ENCODE assay signal across 8 mouse cellular contexts in the genomic region with DNA sequence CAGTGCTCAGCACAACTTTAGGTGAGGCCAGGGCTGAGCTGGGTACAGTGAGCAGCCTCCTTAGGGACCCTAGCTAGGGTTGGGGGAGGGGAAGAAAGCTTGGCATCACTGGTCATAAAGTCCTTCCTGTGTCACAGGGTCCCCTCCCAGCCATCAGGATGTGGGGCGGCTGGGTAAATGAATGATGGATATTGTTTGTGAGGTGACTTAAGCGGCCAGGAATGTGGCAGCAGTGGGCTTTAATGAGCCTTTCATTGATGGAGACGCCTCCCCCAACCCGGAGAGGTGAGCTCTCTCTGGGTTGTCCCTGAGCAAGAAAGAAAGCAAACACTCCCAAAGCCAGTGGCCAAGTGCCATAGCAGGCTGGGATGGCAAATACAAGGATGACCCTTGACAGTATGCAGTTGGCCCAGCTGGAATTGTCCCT. TPM values are rescaled to one million over a fixed set of nuclear protein-coding genes. Genes with fewer than 3 reads are reported as not detected.
DNase-seq lines count a peak whose midpoint lies in the region; ATAC-seq and TF ChIP-seq lines count a peak whose summit lies in the region.

No protein-coding gene starts in this region.

- H3K4me3 ChIP-seq in forebrain, embryonic 12.5 days (replicated peaks) = no peak overlapping the region
- no peak overlapping the region for H3K4me3 ChIP-seq in intestine, embryonic 16.5 days (ENCODE audit: low read length)
- H3K4me3 ChIP-seq in lung, postnatal 0 days (ENCODE audit: low read depth, low read length) = no peak overlapping the region

- DNase-seq in adrenal gland, postnatal 14 days = peak; percentile 21
- DNase-seq in adrenal gland, adult 2 months = no peak
- DNase-seq in lung, postnatal 0 days (ENCODE audit: low spot score) = peak; percentile 74
- DNase-seq in yolk sac, embryonic 10.5 days (ENCODE audit: low spot score) = peak; percentile 61
- DNase-seq in spleen, postnatal 36 days (ENCODE audit: low spot score in 2 of 2) = no peak
- no peak for DNase-seq in adrenal gland, adult 8-10 months

- peaks cover 1% of the 10 kb centered on the region for H3K36me3 ChIP-seq in forebrain, embryonic 12.5 days (replicated peaks)
- peaks cover 4% of the 10 kb centered on the region; the same call in 1 of the 2 replicates for H3K36me3 ChIP-seq in intestine, embryonic 16.5 days (ENCODE audit: control insufficient read depth, insufficient read depth, low read length)
- H3K36me3 ChIP-seq in lung, postnatal 0 days (ENCODE audit: insufficient read depth, low read length) = no peaks in the 10 kb centered on the region

- H3K27ac ChIP-seq in forebrain, embryonic 12.5 days = peak overlapping the region; percentile 65
- peak overlapping the region; percentile 91 for H3K27ac ChIP-seq in intestine, embryonic 16.5 days (ENCODE audit: low read length)
- peak overlapping the region; percentile 81 for H3K27ac ChIP-seq in lung, postnatal 0 days (ENCODE audit: low read length)

- peaks cover 60% of the 10 kb centered on the region for H3K4me1 ChIP-seq in forebrain, embryonic 12.5 days
- H3K4me1 ChIP-seq in intestine, embryonic 16.5 days (ENCODE audit: control insufficient read depth, insufficient read depth, low read length) = peaks cover 78% of the 10 kb centered on the region
- H3K4me1 ChIP-seq in lung, postnatal 0 days (ENCODE audit: insufficient read depth, low read depth, low read length) = peaks cover 53% of the 10 kb centered on the region

- ATAC-seq in forebrain, embryonic 12.5 days (ENCODE audit: low FRiP score) = 0 out of 2 replicates have a peak, but pooled peaks have one; percentile 27
- no peak for ATAC-seq in intestine, embryonic 16.5 days
- peak; percentile 55 for ATAC-seq in lung, postnatal 0 days

- peak; percentile 84 for TF ChIP-seq EP300 in lung, postnatal 0 days (IDR thresholded peaks at IDR 0.05)

- H3K9me3 ChIP-seq in forebrain, embryonic 12.5 days = no peaks in the 10 kb centered on the region
- no peaks in the 10 kb centered on the region for H3K9me3 ChIP-seq in intestine, embryonic 16.5 days (ENCODE audit: control insufficient read depth, low read length)
- no peaks in the 10 kb centered on the region for H3K9me3 ChIP-seq in lung, postnatal 0 days (ENCODE audit: low read length)

- H3K9ac ChIP-seq in forebrain, embryonic 12.5 days = peak overlapping the region; percentile 36
- H3K9ac ChIP-seq in intestine, embryonic 16.5 days (ENCODE audit: low read depth, low read length) = peak overlapping the region; percentile 60
- no peak overlapping the region for H3K9ac ChIP-seq in lung, postnatal 0 days (replicated peaks; ENCODE audit: low read depth)

- WGBS in forebrain, embryonic 12.5 days = 5% methylated on average over 4 of the region's 4 CpGs
- WGBS in intestine, embryonic 16.5 days = 16% methylated on average over 4 of the region's 4 CpGs
- WGBS in lung, postnatal 0 days = 29% methylated on average over 4 of the region's 4 CpGs

- TF ChIP-seq CTCF in lung, postnatal 0 days (IDR thresholded peaks at IDR 0.05) = no peak

- no peaks in the 10 kb centered on the region for H3K27me3 ChIP-seq in forebrain, embryonic 12.5 days
- H3K27me3 ChIP-seq in intestine, embryonic 16.5 days (replicated peaks; ENCODE audit: control insufficient read depth, insufficient read depth, low read length) = no peaks in the 10 kb centered on the region
- H3K27me3 ChIP-seq in lung, postnatal 0 days (replicated peaks; ENCODE audit: insufficient read depth, low read length) = no peaks in the 10 kb centered on the region

- peak overlapping the region; percentile 15; the same call in 1 of the 2 replicates for H3K4me2 ChIP-seq in forebrain, embryonic 12.5 days
- peak overlapping the region; percentile 22; the same call in 1 of the 2 replicates for H3K4me2 ChIP-seq in intestine, embryonic 16.5 days (ENCODE audit: low read depth, low read length)
- no peak overlapping the region for H3K4me2 ChIP-seq in lung, postnatal 0 days (replicated peaks; ENCODE audit: low read depth, low read length)

RNA-seq across cellular contexts. Expression of a gene that starts 38.3 kb away (rescaled TPM):
- 271 and 282 TPM in 2 replicates for total RNA-seq in adrenal gland, postnatal 14 days (2021)
- 100 to 1,000 TPM; 247 to 264 TPM for total RNA-seq in adrenal gland, adult 2 months (2021)
- polyA plus RNA-seq in adrenal gland, adult 2 months (2012; rRNA removed) = 301 and 316 TPM in 2 replicates
- 159 and 171 TPM in 2 replicates for polyA plus RNA-seq in forebrain, embryonic 12.5 days (2016; fragmentation: Nextera tagmentation; extraction: Ambion mirVana)
- polyA plus RNA-seq in intestine, embryonic 16.5 days (2015; fragmentation: Nextera tagmentation; extraction: Ambion mirVana) = 402 and 447 TPM in 2 replicates
- polyA plus RNA-seq in lung, postnatal 0 days (2015; fragmentation: Nextera tagmentation; extraction: Ambion mirVana) = 202 and 218 TPM in 2 replicates
- total RNA-seq in adrenal gland, adult 8-10 months (2022) = 100 to 1,000 TPM; 184 to 285 (median 233) TPM

RNA-seq across cellular contexts. Expression of a gene that starts 42.7 kb away (rescaled TPM):
- total RNA-seq in adrenal gland, postnatal 14 days (2021) = 0.19 and 0.60 TPM in 2 replicates
- total RNA-seq in adrenal gland, adult 2 months (2021) = under 1 TPM in 1 of 2 experiments, not detected in 1; 0.14 TPM
- polyA plus RNA-seq in adrenal gland, adult 2 months (2012; rRNA removed) = 0.48 and 0.80 TPM in 2 replicates
- 0.24 and 0.57 TPM in 2 replicates for polyA plus RNA-seq in forebrain, embryonic 12.5 days (2016; fragmentation: Nextera tagmentation; extraction: Ambion mirVana)
- 0.29 and 0.39 TPM in 2 replicates for polyA plus RNA-seq in intestine, embryonic 16.5 days (2015; fragmentation: Nextera tagmentation; extraction: Ambion mirVana)
- polyA plus RNA-seq in lung, postnatal 0 days (2015; fragmentation: Nextera tagmentation; extraction: Ambion mirVana) = 0.27 and 0.33 TPM in 2 replicates
- under 1 TPM in 3 of 4 experiments, not detected in 1; 0.12 to 0.16 (median 0.15) TPM for total RNA-seq in adrenal gland, adult 8-10 months (2022)

RNA-seq across cellular contexts. Expression of a gene that starts 57.8 kb away (rescaled TPM):
- 233 and 240 TPM in 2 replicates for total RNA-seq in adrenal gland, postnatal 14 days (2021)
- total RNA-seq in adrenal gland, adult 2 months (2021) = 100 to 1,000 TPM; 259 to 280 TPM
- 118 and 138 TPM in 2 replicates for polyA plus RNA-seq in adrenal gland, adult 2 months (2012; rRNA removed)
- 314 and 342 TPM in 2 replicates for polyA plus RNA-seq in forebrain, embryonic 12.5 days (2016; fragmentation: Nextera tagmentation; extraction: Ambion mirVana)
- 355 and 362 TPM in 2 replicates for polyA plus RNA-seq in intestine, embryonic 16.5 days (2015; fragmentation: Nextera tagmentation; extraction: Ambion mirVana)
- 287 and 294 TPM in 2 replicates for polyA plus RNA-seq in lung, postnatal 0 days (2015; fragmentation: Nextera tagmentation; extraction: Ambion mirVana)
- total RNA-seq in adrenal gland, adult 8-10 months (2022) = 100 to 1,000 TPM; 232 to 255 (median 240) TPM

RNA-seq across cellular contexts. Expression of a gene that starts 58.0 kb away (rescaled TPM):
- total RNA-seq in adrenal gland, postnatal 14 days (2021) = 1.8 and 7.9 TPM in 2 replicates
- 1 to 10 TPM in 1 of 2 experiments, under 1 TPM in 1; 0.37 to 1.3 TPM for total RNA-seq in adrenal gland, adult 2 months (2021)
- 2.2 TPM in 2 replicates for polyA plus RNA-seq in adrenal gland, adult 2 months (2012; rRNA removed)
- polyA plus RNA-seq in forebrain, embryonic 12.5 days (2016; fragmentation: Nextera tagmentation; extraction: Ambion mirVana) = 5.0 and 5.7 TPM in 2 replicates
- polyA plus RNA-seq in intestine, embryonic 16.5 days (2015; fragmentation: Nextera tagmentation; extraction: Ambion mirVana) = 6.9 and 7.3 TPM in 2 replicates
- 2.0 and 3.5 TPM in 2 replicates for polyA plus RNA-seq in lung, postnatal 0 days (2015; fragmentation: Nextera tagmentation; extraction: Ambion mirVana)
- total RNA-seq in adrenal gland, adult 8-10 months (2022) = 1 to 10 TPM; 1.4 to 3.9 (median 1.8) TPM

Comparison
In these comparisons a context has a peak if more than half of its experiments do, and no peak if none do; other contexts are left out.
1. DNase-seq: peak in adrenal gland, postnatal 14 days (single experiment), lung, postnatal 0 days (single experiment) and yolk sac, embryonic 10.5 days (single experiment); none in adrenal gland, adult 2 months (single experiment), spleen, postnatal 36 days (0 of 2) and adrenal gland, adult 8-10 months (single experiment).
2. Peak in every context shown above with its lines, with median percentiles within 50 percentile points of each other: H3K27ac ChIP-seq.